Mouse (Mus musculus): ENCODE results near the gene Tgif2.

DNA sequence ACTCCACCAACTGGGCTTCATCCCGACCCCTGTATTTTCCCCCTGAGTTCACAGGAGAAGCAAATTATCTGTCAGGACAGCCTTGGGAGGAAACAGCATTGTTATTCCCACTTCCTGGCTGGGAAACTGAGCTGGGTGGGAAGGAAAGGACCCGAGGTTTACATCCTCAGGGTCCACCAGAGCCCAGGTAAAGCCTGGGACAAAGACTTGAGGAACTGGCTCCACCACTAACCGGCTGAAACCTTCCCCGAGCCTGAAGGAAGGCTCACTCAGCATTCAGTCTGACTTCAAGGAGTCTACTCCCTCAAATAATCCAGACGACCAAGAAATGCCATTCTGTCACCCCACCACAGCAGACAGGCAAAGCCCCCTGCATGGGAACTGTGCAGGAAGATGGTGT is 24.9 kb upstream of the Tgif2 start:
- no peak for TF ChIP-seq CTCF (IDR thresholded peaks at IDR 0.05)
- TF ChIP-seq EP300 (IDR thresholded peaks at IDR 0.05) = no peak

All from lung, postnatal 0 days (tissue).